Mouse (Mus musculus) liver, embryonic 15.5 days (tissue): ENCODE measurements at regions not wholly inside any gene's neighbourhood (a gene's known extent, or its start where the extent isn't known, plus 50 kb on each side); places are given as distances from the start of the nearest gene placed in this dataset.

Experiments
- ATAC-seq: fragments of 200-750 bp; cut with Nextera tagmentation; 2 replicates; pipeline ENCODE4 v1.8.0; 2017; ENCODE audit warnings: moderate number of reproducible peaks, mild to moderate bottlenecking, moderate library complexity; ENCODE audit not compliant: insufficient read depth
- H3K27ac ChIP-seq: fragments of 300-500 bp; sonication (generic); replicated peaks from 2 replicates; pipeline ENCODE4 v1.5.1; 2015; ENCODE audit warnings: mild to moderate bottlenecking, inconsistent platforms
- H3K27me3 ChIP-seq: fragments of 300-500 bp; sonication (generic); 2 replicates; pipeline ENCODE4 v1.6.1; 2015; ENCODE audit warnings: mild to moderate bottlenecking, inconsistent platforms
- H3K36me3 ChIP-seq: fragments of 300-500 bp; sonication (generic); replicated peaks from 2 replicates; pipeline ENCODE4 v1.6.1; 2015; ENCODE audit warnings: moderate library complexity, mild to moderate bottlenecking, inconsistent platforms
- H3K4me1 ChIP-seq: fragments of 300-500 bp; sonication (generic); replicated peaks from 2 replicates; pipeline ENCODE4 v1.6.1; 2015; ENCODE audit warnings: inconsistent platforms
- H3K4me2 ChIP-seq: fragments of 300-500 bp; sonication (generic); 2 replicates; pipeline ENCODE4 v1.6.1; 2015; ENCODE audit warnings: moderate library complexity, mild to moderate bottlenecking, inconsistent platforms
- H3K4me3 ChIP-seq: fragments of 300-500 bp; sonication (generic); replicated peaks from 2 replicates; pipeline ENCODE4 v1.5.1; 2015; ENCODE audit warnings: mild to moderate bottlenecking, inconsistent platforms
- H3K9ac ChIP-seq: fragments of 300-500 bp; sonication (generic); 2 replicates; pipeline ENCODE4 v1.6.1; 2015; ENCODE audit warnings: moderate library complexity, mild to moderate bottlenecking, inconsistent platforms
- H3K9me3 ChIP-seq: fragments of 300-500 bp; sonication (generic); replicated peaks from 2 replicates; pipeline ENCODE4 v1.6.1; 2016; ENCODE audit warnings: inconsistent platforms
- WGBS: fragments of 180-500 bp; shearing (Covaris S2); methylation state at CpG from one replicate; pipeline ENCODE4 v1.1.7; 2015; ENCODE audit warnings: mixed read lengths; ENCODE audit not compliant: insufficient replicate concordance; 5-methylcytosine and 5-hydroxymethylcytosine counted together

DNA sequence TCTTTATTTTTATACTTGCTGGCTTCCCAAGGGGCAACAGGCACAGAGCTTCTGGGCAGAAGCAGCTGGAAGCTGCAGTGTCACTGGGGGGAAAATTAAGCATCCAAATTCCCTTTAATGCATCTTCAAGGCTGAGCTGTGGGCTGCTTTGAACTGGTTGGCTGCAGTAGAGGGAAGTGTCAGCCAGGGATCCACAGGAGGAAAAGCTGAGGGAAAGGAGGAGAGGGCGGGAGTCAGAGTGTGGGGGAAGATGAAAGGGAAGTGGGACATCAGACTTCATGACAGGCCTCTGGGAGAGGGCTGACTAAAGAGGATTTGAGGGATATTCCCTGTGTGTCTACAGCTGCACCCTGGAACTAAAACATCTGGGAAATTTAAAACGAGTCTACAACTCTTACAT lies 77.6 kb downstream of the Cd24a start:
- WGBS: 70% methylated on average over 2 of the region's 2 CpGs

DNA sequence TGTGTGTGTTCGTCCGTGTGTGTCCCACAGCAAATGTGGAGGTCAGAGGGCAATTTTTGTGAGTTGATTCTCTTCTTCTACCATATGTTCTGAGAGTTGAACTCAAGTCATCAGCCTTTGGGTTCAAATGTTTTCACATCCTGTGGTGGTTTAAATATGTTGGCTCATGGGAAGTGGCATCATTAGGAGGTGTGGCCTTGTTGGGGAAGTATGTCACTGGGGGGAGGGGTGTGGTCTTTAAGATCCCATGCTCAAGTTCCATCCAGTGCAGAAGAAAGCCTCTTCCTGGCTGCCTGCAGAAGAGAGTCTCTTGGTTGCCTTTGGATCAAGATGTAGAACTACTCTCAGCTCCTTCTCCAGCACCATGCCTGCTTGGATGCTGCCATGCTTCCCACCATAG lies 78.1 kb downstream of the Cd24a start:
- 79% methylated on average over 2 of the region's 2 CpGs for WGBS
- no peak for ATAC-seq

More for the DNA sequence above, 77.6 kb downstream of the Cd24a start:
- ATAC-seq: no peak
- Histone ChIP-seq H3K27ac (no peak overlapping the region), H3K4me1 (peaks cover 27% of the 10 kb centered on the region), H3K4me2 (no peak overlapping the region), H3K27me3 (no peaks in the 10 kb centered on the region), H3K9ac (no peak overlapping the region), H3K4me3 (no peak overlapping the region), H3K9me3 (no peaks in the 10 kb centered on the region), H3K36me3 (0 out of 2 replicates have a peak, but pooled peaks cover 5% of the 10 kb centered on the region)

DNA sequence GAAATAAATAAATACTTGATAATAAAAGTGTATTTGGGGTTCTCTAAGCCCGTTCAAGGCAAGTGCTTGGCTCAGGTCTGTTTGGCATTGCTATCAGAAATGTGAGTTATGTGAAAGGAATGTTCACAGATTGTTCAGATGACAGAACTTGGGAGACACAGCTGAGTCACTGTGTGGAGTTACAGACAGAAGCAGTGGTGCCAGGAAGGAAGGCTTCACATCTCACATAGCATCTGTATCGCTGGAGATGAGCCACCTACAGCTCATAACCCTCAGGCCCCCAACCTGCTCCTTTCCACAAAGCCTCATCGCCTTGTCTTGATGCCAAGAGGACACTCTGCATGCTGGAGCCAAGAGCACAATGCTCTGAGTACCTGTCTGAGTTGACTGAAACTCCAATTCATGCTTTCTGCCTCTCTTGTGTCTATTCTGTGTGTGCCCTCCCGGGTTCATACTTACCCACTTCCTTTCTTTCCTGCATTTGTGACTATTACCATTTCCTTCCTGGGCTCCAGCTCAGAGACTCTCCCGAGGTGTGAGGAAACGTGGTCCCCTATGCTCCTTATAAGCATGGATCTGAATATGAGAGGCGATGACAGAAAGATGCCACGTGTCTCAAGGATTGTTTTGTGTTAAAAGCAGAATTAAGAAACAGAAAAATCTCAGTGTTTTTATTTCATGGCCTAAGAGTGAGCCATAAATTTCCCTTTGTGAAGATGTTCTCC lies 79.6 kb downstream of the Cd24a start:
- H3K27ac ChIP-seq: peak overlapping the region; percentile 46
- 0 out of 2 replicates have a peak, but pooled peaks cover 5% of the 10 kb centered on the region for H3K36me3 ChIP-seq
- H3K4me1 ChIP-seq: peaks cover 27% of the 10 kb centered on the region
- no peak overlapping the region for H3K4me2 ChIP-seq
- no peak overlapping the region for H3K9ac ChIP-seq
- no peaks in the 10 kb centered on the region for H3K27me3 ChIP-seq
- WGBS: 48% methylated on average over 8 of the region's 8 CpGs
- ATAC-seq: peak; percentile 40; the same call in 1 of the 2 replicates
- no peak overlapping the region for H3K4me3 ChIP-seq
- H3K9me3 ChIP-seq: no peaks in the 10 kb centered on the region

More for the DNA sequence above, 78.1 kb downstream of the Cd24a start:
- Histone ChIP-seq H3K36me3 (0 out of 2 replicates have a peak, but pooled peaks cover 5% of the 10 kb centered on the region), H3K4me3 (no peak overlapping the region), H3K27ac (no peak overlapping the region), H3K9me3 (no peaks in the 10 kb centered on the region), H3K4me1 (peaks cover 27% of the 10 kb centered on the region), H3K27me3 (no peaks in the 10 kb centered on the region), H3K4me2 (no peak overlapping the region), H3K9ac (no peak overlapping the region)

DNA sequence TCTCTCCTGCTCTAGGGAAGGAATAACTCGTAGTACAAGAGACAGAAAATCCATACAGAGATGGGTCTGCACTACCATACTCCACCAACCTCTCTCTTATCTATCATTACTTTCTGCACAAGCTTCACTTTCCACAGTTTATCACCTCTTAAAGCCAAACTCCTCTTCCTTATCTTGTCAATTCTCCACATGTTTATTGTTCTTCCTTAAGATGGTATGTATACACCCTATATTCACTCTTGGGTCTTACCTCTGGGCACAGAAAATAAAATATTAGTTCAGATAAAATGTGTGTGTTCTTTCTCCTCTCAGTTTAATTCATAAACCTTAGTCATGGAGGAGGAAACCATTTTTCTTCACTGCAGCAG lies 80.1 kb downstream of the Cd24a start:
- Histone ChIP-seq H3K9me3 (no peaks in the 10 kb centered on the region), H3K4me2 (no peak overlapping the region), H3K27me3 (no peaks in the 10 kb centered on the region), H3K9ac (no peak overlapping the region), H3K36me3 (0 out of 2 replicates have a peak, but pooled peaks cover 5% of the 10 kb centered on the region), H3K27ac (peak overlapping the region; percentile 46), H3K4me1 (peaks cover 27% of the 10 kb centered on the region), H3K4me3 (no peak overlapping the region)
- WGBS: 20% methylated on average over 1 of the region's 1 CpGs
- ATAC-seq: peak; percentile 62; the same call in 1 of the 2 replicates

DNA sequence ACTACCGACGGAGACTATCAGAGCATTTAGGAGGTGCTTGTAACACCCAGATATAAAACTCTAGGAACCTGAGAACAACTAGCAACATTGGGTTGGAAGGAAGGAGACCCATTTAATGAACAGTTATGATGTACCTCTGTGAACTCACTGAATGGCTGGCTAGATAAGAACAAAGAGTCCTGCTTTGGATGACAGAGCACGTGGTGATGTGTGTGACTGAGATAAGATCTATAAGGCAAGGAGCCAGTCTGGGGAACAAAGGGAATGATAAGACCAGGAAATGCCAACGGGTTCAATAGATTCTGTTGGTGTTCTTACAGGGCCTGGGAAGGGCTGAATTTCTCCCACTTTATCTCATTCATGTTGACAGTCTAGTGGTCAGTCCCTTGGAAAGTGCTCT lies 86.8 kb downstream of the Cd24a start:
- H3K27ac ChIP-seq: 0 out of 2 replicates have a peak overlapping the region, but pooled peaks have one; percentile 53
- no peaks in the 10 kb centered on the region for H3K36me3 ChIP-seq
- WGBS: 23% methylated on average over 4 of the region's 4 CpGs
- H3K4me1 ChIP-seq: peaks cover 60% of the 10 kb centered on the region
- H3K27me3 ChIP-seq: no peaks in the 10 kb centered on the region
- H3K4me3 ChIP-seq: no peak overlapping the region
- no peaks in the 10 kb centered on the region for H3K9me3 ChIP-seq
- ATAC-seq: no peak
- H3K4me2 ChIP-seq: no peak overlapping the region
- no peak overlapping the region for H3K9ac ChIP-seq

DNA sequence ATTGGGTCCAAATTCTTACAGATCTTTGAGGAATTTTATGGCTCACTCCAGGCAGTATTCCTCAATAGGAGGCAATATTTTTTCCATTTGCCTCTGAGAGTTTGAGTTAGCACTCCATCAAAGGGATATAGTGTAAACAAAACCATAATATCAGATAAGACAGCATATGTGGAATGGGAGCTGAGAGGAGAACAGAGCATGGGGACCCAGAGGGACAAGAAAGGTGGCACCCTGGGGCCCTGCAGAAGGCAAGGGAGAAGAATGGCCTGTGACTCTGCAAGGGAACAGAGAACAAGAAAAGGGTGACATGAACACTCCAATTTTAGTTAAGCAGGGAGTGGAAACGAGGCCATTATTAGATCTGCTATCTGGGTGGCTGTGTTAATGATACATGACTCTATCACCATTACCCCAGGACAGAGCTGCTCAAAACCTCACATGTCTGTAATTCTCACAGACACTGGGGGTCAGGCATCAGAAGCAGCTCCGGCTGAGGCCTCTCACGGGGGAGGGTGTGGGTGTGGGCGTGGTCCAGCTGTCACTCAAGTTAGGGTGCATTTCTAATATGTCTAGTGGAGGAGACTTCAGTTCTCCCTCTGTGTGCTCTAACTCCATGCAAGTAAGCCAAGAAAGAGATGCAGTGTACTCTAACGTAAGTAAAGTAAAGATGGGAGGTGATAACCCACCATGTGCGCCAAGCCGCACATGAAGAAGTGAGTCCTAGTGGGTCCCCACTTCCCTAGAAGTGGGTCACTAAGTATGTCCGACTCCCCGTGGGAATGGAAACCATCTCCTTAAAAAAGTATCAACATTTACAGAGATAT lies 88.4 kb downstream of the Cd24a start:
- Histone ChIP-seq H3K4me1 (peaks cover 76% of the 10 kb centered on the region), H3K4me2 (peak overlapping the region; percentile 83), H3K36me3 (no peaks in the 10 kb centered on the region), H3K9me3 (no peaks in the 10 kb centered on the region), H3K27me3 (no peaks in the 10 kb centered on the region), H3K9ac (peak overlapping the region; percentile 62), H3K27ac (peak overlapping the region; percentile 92), H3K4me3 (peak overlapping the region; percentile 53)
- 49% methylated on average over 9 of the region's 9 CpGs for WGBS
- ATAC-seq: peak; percentile 84

DNA sequence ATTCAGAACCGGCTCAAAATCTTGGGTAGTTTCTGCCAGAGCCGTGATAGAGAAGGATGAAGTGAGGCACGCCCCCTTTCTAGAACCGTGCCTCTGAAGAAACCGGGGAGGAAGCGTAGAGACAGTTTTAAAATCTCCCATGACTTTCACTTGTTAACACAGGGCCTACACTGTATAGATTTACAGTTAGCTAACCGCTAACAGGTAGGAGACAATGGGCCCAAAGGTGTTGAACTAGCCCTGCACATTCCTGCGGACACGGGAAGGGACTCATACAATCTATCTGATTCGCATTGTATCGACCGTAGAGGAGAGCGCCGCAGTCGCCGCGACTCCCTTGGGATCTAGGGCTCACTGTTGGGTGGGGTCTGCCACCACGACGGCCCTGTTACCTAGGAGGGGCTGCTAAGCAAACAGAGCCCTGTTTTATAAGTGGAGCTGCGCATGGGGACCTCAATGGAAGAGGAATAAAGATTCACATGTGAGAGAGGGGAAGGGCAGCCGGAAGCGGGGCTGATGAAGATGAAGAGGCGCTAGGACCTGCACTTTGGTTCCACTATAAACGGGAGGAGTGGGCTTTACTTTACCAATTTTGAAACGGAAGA lies 89.1 kb downstream of the Cd24a start:
- no peaks in the 10 kb centered on the region for H3K36me3 ChIP-seq
- 49% methylated on average over 25 of the region's 25 CpGs for WGBS
- peak; percentile 45 for ATAC-seq
- H3K27me3 ChIP-seq: no peaks in the 10 kb centered on the region
- peak overlapping the region; percentile 62 for H3K9ac ChIP-seq
- peak overlapping the region; percentile 53 for H3K4me3 ChIP-seq
- no peaks in the 10 kb centered on the region for H3K9me3 ChIP-seq
- H3K27ac ChIP-seq: peak overlapping the region; percentile 92
- peak overlapping the region; percentile 83 for H3K4me2 ChIP-seq
- H3K4me1 ChIP-seq: peaks cover 83% of the 10 kb centered on the region

DNA sequence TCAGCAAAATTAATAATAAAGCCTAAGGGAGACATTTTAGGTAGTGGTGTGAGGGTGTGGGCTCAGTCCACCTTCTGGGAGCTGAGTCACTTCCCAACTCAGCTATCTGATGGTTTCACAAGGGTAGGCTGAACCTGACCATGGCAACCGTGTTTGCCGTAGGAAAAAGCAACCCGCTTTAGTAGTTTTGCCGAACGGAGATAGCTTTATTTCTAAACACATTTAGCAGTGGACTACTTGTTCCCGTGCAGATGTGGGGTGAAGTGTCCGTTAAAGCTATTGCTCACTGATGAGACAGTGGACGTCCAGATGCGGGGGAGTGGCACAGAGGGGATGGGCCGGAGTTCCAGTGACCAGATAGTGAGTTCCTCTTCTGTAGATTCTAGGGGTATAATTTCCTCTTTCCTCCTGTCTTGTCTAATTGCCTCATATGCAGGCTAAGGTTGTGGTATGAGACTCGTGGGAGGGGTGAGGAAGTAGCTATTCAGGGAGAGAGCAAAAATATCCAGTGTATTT lies 89.7 kb downstream of the Cd24a start:
- WGBS: 10% methylated on average over 11 of the region's 11 CpGs
- peak; percentile 78 for ATAC-seq
- Histone ChIP-seq H3K27me3 (no peaks in the 10 kb centered on the region), H3K9me3 (no peaks in the 10 kb centered on the region), H3K4me3 (peak overlapping the region; percentile 53), H3K27ac (peak overlapping the region; percentile 92), H3K9ac (peak overlapping the region; percentile 62), H3K36me3 (no peaks in the 10 kb centered on the region), H3K4me1 (peaks cover 88% of the 10 kb centered on the region), H3K4me2 (peak overlapping the region; percentile 83)

DNA sequence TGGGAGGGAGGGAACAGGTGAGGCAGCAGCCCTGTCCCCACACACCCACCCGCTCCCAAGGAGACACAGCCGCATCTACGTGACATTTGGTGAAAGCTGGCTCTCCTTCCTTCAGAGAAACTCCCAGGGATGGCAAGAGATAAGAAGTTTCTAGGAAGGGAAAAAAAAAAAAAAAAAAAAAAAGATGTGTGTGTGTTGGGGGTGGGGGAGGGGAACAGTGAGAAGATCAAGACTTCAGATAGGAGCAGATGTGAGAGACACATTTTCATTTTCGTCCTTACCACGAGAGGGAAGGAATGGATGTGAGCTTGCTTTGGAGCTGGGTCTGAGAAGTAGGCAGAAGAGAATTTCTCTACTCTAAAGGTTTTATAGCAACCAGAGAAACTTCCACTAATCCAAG lies 91.4 kb downstream of the Cd24a start:
- peak overlapping the region; percentile 38 for H3K4me2 ChIP-seq
- H3K4me3 ChIP-seq: no peak overlapping the region
- H3K4me1 ChIP-seq: peaks cover 90% of the 10 kb centered on the region
- H3K27me3 ChIP-seq: no peaks in the 10 kb centered on the region
- ATAC-seq: no peak
- no peaks in the 10 kb centered on the region for H3K36me3 ChIP-seq
- H3K9ac ChIP-seq: no peak overlapping the region
- WGBS: 19% methylated on average over 5 of the region's 5 CpGs
- H3K9me3 ChIP-seq: no peaks in the 10 kb centered on the region
- H3K27ac ChIP-seq: peak overlapping the region; percentile 79

DNA sequence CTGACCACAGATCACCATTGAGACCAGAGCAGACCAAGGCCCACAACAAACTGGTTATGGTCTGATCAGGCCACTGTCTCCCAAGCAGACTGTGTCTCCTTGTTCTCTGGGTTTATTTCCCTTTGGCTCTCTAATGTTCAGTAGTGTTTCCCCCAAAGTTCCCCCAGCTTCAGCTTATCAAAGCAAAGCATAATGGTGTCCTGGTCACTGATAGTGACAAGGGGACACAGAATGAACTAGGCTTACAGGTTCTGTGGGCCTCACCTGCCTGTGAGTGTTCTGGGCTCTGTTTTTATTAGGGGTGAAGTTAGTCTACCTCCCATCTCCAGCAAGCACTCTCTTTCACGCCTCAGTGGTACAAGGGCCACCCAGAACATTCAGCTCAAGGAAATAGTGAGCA lies 92.7 kb downstream of the Cd24a start:
- WGBS: 48% methylated on average over 1 of the region's 1 CpGs
- no peak for ATAC-seq
- Histone ChIP-seq H3K9me3 (no peaks in the 10 kb centered on the region), H3K4me1 (peaks cover 90% of the 10 kb centered on the region), H3K27ac (peak overlapping the region; percentile 79), H3K4me3 (no peak overlapping the region), H3K4me2 (no peak overlapping the region; the same call in 1 of the 2 replicates), H3K9ac (peak overlapping the region; percentile 12; the same call in 1 of the 2 replicates), H3K36me3 (no peaks in the 10 kb centered on the region), H3K27me3 (no peaks in the 10 kb centered on the region)

DNA sequence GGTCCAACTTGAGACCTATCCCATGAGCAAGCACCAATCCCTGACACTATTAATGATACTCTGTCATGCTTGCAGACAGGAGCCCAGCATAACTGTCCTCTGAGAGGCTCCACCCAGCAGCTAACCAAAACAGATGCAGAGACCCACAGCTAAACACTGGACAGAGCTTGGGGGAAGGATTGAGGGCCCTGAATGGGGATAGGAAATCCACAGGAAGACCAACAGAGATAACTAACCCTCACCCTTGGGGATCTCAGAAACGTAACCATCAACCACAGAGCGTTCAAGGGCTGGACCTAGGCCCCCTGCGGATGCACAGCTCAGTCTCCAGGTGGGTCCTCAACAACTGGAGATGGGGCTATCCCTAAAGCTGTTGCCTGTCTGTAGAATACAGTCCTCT lies 93.7 kb downstream of the Cd24a start:
- 29% methylated on average over 3 of the region's 3 CpGs for WGBS
- Histone ChIP-seq H3K27ac (no peak overlapping the region), H3K4me2 (no peak overlapping the region), H3K9me3 (no peaks in the 10 kb centered on the region), H3K36me3 (no peaks in the 10 kb centered on the region), H3K4me3 (no peak overlapping the region), H3K27me3 (no peaks in the 10 kb centered on the region), H3K9ac (no peak overlapping the region), H3K4me1 (peaks cover 90% of the 10 kb centered on the region)
- no peak for ATAC-seq
